Mouse (Mus musculus): ENCODE results near the gene Renbp. TPM values are rescaled to one million over a fixed set of nuclear protein-coding genes. Genes with fewer than 3 reads are reported as not detected.

Gene Renbp
- polyA plus RNA-seq (2014; fragmentation: Nextera tagmentation; extraction: Ambion mirVana), result 28.9 and 33.6 TPM in 2 replicates

GRCm38 (mm10) chrX:73930402-73931062 is at the start of gene Renbp:
Gene Renbp, minus strand, starts transcription at chrX:73930850.
- H3K27me3 ChIP-seq (ENCODE audit: insufficient read depth, low read length), result no peaks in the 10 kb centered on the region
- peak within 1 kb of the TSS; percentile 29; the same call in 1 of the 2 replicates for H3K9ac ChIP-seq
- peak within 1 kb of the TSS; percentile 54 for H3K4me2 ChIP-seq
- ATAC-seq (ENCODE audit: insufficient read depth) (peak; percentile 97), DNase-seq (peak; percentile 85)
- WGBS, result 29% methylated on average over 16 of the region's 17 CpGs
- peak; percentile 41; the same call in 1 of the 2 replicates for TF ChIP-seq CTCF (IDR thresholded peaks at IDR 0.05; ENCODE audit: low read depth)
- H3K4me1 ChIP-seq (ENCODE audit: insufficient read depth), result no peaks in the 10 kb centered on the region
- H3K9me3 ChIP-seq (ENCODE audit: low read depth, low read length), result no peaks in the 10 kb centered on the region
- no peak within 1 kb of the TSS for H3K27ac ChIP-seq (ENCODE audit: low read depth)
- peak within 1 kb of the TSS; percentile 30 for H3K4me3 ChIP-seq (ENCODE audit: low read depth, low read length)
- H3K36me3 ChIP-seq (ENCODE audit: insufficient read depth), result no peaks in the 10 kb centered on the region

- Histone ChIP-seq H3K4me1 (ENCODE audit: insufficient read depth) (no peaks in the 10 kb centered on the region), H3K9me3 (ENCODE audit: low read depth, low read length) (no peaks in the 10 kb centered on the region), H3K36me3 (ENCODE audit: insufficient read depth) (no peaks in the 10 kb centered on the region), H3K9ac (no peak overlapping the region), H3K27me3 (ENCODE audit: insufficient read depth, low read length) (no peaks in the 10 kb centered on the region), H3K4me3 (ENCODE audit: low read depth, low read length) (no peak overlapping the region), H3K4me2 (no peak overlapping the region), H3K27ac (ENCODE audit: low read depth) (no peak overlapping the region)
- 67% methylated on average over 1 of the region's 1 CpGs for WGBS
- TF ChIP-seq CTCF (IDR thresholded peaks at IDR 0.05; ENCODE audit: low read depth), result no peak
- ATAC-seq (ENCODE audit: insufficient read depth) (no peak), DNase-seq (no peak)
These were observed 47.1 kb upstream of the Renbp start for GRCm38 (mm10) chrX:73977783-73978182.

GRCm38 (mm10) chrX:73976283-73976682 is 45.6 kb upstream of the Renbp start:
- TF ChIP-seq CTCF (IDR thresholded peaks at IDR 0.05; ENCODE audit: low read depth), result no peak
- Histone ChIP-seq H3K36me3 (ENCODE audit: insufficient read depth) (no peaks in the 10 kb centered on the region), H3K4me1 (ENCODE audit: insufficient read depth) (no peaks in the 10 kb centered on the region), H3K27ac (ENCODE audit: low read depth) (no peak overlapping the region), H3K4me2 (no peak overlapping the region), H3K9ac (no peak overlapping the region), H3K4me3 (ENCODE audit: low read depth, low read length) (no peak overlapping the region), H3K27me3 (ENCODE audit: insufficient read depth, low read length) (no peaks in the 10 kb centered on the region), H3K9me3 (ENCODE audit: low read depth, low read length) (no peaks in the 10 kb centered on the region)
- WGBS, result 96% methylated on average over 2 of the region's 2 CpGs
- no peak for DNase-seq
- no peak for ATAC-seq (ENCODE audit: insufficient read depth)

DNA sequence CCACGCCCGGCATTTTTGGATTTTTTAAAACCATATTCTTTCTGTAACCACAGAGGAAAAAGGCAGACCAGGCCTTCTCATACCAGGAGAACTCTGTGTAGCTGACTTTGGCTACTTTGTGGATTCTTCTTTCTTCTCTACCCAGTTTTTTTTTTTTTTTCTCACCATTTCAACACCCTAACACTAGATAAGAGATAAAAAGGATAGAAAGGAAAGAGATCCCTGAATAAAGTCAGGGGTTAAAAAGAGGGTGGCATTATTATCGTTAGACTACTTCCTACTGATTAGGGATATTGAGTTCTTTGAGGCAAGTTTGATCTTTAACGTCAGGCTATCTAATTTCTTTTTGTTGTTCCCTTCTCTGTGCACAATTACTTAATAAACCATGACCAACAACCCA is 42.1 kb upstream of the Renbp start:
- no peak for ATAC-seq (ENCODE audit: insufficient read depth)
- H3K27ac ChIP-seq (ENCODE audit: low read depth), result no peak overlapping the region
- H3K9ac ChIP-seq, result no peak overlapping the region
- TF ChIP-seq CTCF (IDR thresholded peaks at IDR 0.05; ENCODE audit: low read depth), result no peak
- H3K4me1 ChIP-seq (ENCODE audit: insufficient read depth), result no peaks in the 10 kb centered on the region
- H3K4me3 ChIP-seq (ENCODE audit: low read depth, low read length), result no peak overlapping the region
- no peaks in the 10 kb centered on the region for H3K27me3 ChIP-seq (ENCODE audit: insufficient read depth, low read length)
- 73% methylated on average over 4 of the region's 4 CpGs for WGBS
- H3K9me3 ChIP-seq (ENCODE audit: low read depth, low read length), result no peaks in the 10 kb centered on the region
- DNase-seq, result no peak
- H3K36me3 ChIP-seq (ENCODE audit: insufficient read depth), result no peaks in the 10 kb centered on the region
- H3K4me2 ChIP-seq, result no peak overlapping the region

DNA sequence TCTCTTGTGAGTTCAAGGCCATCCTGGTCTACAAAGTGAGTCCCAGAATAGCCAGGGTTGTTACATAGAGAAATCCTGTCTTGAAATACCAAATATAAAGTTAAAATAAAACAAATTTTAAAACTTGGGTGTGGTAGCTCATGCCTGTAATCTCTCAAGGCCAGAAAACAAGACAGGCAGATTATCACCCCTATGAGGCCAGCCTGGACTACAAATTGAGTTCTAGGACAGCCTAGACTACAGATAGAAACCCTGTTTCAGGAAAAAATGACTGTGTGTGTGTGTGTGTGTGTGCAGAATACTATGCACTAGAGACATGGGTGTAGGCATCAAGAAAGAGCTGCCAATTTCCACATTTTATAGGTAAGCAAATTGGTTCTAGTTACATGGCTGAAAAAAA is 40.1 kb upstream of the Renbp start:
- H3K36me3 ChIP-seq (ENCODE audit: insufficient read depth), result no peaks in the 10 kb centered on the region
- DNase-seq (no peak), ATAC-seq (ENCODE audit: insufficient read depth) (no peak)
- no peak overlapping the region for H3K4me3 ChIP-seq (ENCODE audit: low read depth, low read length)
- TF ChIP-seq CTCF (IDR thresholded peaks at IDR 0.05; ENCODE audit: low read depth), result no peak
- no peak overlapping the region for H3K9ac ChIP-seq
- H3K4me2 ChIP-seq, result no peak overlapping the region
- H3K4me1 ChIP-seq (ENCODE audit: insufficient read depth), result no peaks in the 10 kb centered on the region
- H3K9me3 ChIP-seq (ENCODE audit: low read depth, low read length), result no peaks in the 10 kb centered on the region
- H3K27me3 ChIP-seq (ENCODE audit: insufficient read depth, low read length), result no peaks in the 10 kb centered on the region
- no peak overlapping the region for H3K27ac ChIP-seq (ENCODE audit: low read depth)

- H3K9me3 ChIP-seq (ENCODE audit: low read depth, low read length), result no peaks in the 10 kb centered on the region
- 79% methylated on average over 2 of the region's 2 CpGs for WGBS
These were observed 39.1 kb upstream of the Renbp start for GRCm38 (mm10) chrX:73969729-73970128.

GRCm38 (mm10) chrX:73969167-73969566 is 38.5 kb upstream of the Renbp start:
- H3K9me3 ChIP-seq (ENCODE audit: low read depth, low read length), result no peaks in the 10 kb centered on the region
- DNase-seq (no peak), ATAC-seq (ENCODE audit: insufficient read depth) (no peak)
- H3K4me3 ChIP-seq (ENCODE audit: low read depth, low read length), result no peak overlapping the region
- no peak overlapping the region for H3K9ac ChIP-seq
- no peak overlapping the region for H3K4me2 ChIP-seq
- WGBS, result 90% methylated on average over 1 of the region's 1 CpGs
- H3K4me1 ChIP-seq (ENCODE audit: insufficient read depth), result no peaks in the 10 kb centered on the region
- H3K36me3 ChIP-seq (ENCODE audit: insufficient read depth), result no peaks in the 10 kb centered on the region
- no peak for TF ChIP-seq CTCF (IDR thresholded peaks at IDR 0.05; ENCODE audit: low read depth)
- no peaks in the 10 kb centered on the region for H3K27me3 ChIP-seq (ENCODE audit: insufficient read depth, low read length)
- H3K27ac ChIP-seq (ENCODE audit: low read depth), result no peak overlapping the region

More at GRCm38 (mm10) chrX:73969729-73970128, 39.1 kb upstream of the Renbp start:
- Histone ChIP-seq H3K9ac (no peak overlapping the region), H3K27me3 (ENCODE audit: insufficient read depth, low read length) (no peaks in the 10 kb centered on the region), H3K4me2 (no peak overlapping the region), H3K27ac (ENCODE audit: low read depth) (no peak overlapping the region), H3K4me3 (ENCODE audit: low read depth, low read length) (no peak overlapping the region), H3K4me1 (ENCODE audit: insufficient read depth) (no peaks in the 10 kb centered on the region), H3K36me3 (ENCODE audit: insufficient read depth) (no peaks in the 10 kb centered on the region)
- TF ChIP-seq CTCF (IDR thresholded peaks at IDR 0.05; ENCODE audit: low read depth), result no peak
- DNase-seq (no peak), ATAC-seq (ENCODE audit: insufficient read depth) (no peak)

Measured in lung, embryonic 14.5 days (tissue).